Mouse (Mus musculus) C2C12 (cell line): ENCODE data around the gene Srrm1. TPM values are rescaled to one million over a fixed set of nuclear protein-coding genes. Genes with fewer than 3 reads are reported as not detected.

Source experiments
- H3K27me3 ChIP-seq: one replicate; pipeline ENCODE4 v1.6.1; 2011; ENCODE audit not compliant: control insufficient read depth, insufficient read depth, insufficient read length
- H3K36me3 ChIP-seq: one replicate; pipeline ENCODE4 v1.6.1; 2011; ENCODE audit not compliant: control insufficient read depth, insufficient read depth
- H3K4me3 ChIP-seq: one replicate; pipeline ENCODE4 v1.5.1; 2011; ENCODE audit warnings: mild to moderate bottlenecking, control low read depth; ENCODE audit not compliant: poor library complexity, insufficient read depth, severe bottlenecking
- H3K79me2 ChIP-seq: one replicate; pipeline ENCODE4 v1.6.1; 2011; ENCODE audit not compliant: control insufficient read depth, insufficient read depth
- H3K79me3 ChIP-seq: one replicate; pipeline ENCODE4 v1.6.1; 2011; ENCODE audit warnings: low read depth, control low read depth
- H3ac ChIP-seq: one replicate; pipeline ENCODE3; 2011; ENCODE audit warnings: low read depth; ENCODE audit not compliant: control insufficient read depth, insufficient read length
- CEBPB ChIP-seq: IDR thresholded peaks from one replicate; pipeline ENCODE4 v1.6.1; 2011; ENCODE audit warnings: low read depth, mild to moderate bottlenecking, control low read depth, moderate library complexity
- CTCF ChIP-seq: IDR thresholded peaks from one replicate; pipeline ENCODE4 v1.5.1; 2011; ENCODE audit not compliant: control insufficient read depth, insufficient read depth, insufficient read length
- FOSL1 ChIP-seq: IDR thresholded peaks from one replicate; pipeline ENCODE4 v1.8.0; 2011; ENCODE audit warnings: mild to moderate bottlenecking, low read length; ENCODE audit not compliant: poor library complexity, insufficient read depth, severe bottlenecking
- MAX ChIP-seq: IDR thresholded peaks from one replicate; pipeline ENCODE4 v1.6.1; 2011; ENCODE audit warnings: mild to moderate bottlenecking, control low read depth
- MYOD1 ChIP-seq: IDR thresholded peaks from one replicate; pipeline ENCODE4 v1.6.1; 2011; ENCODE audit warnings: low read depth; ENCODE audit not compliant: control insufficient read depth, insufficient read length
- MYOG ChIP-seq: IDR thresholded peaks from one replicate; pipeline ENCODE4 v1.6.1; 2011; ENCODE audit not compliant: control insufficient read depth, insufficient read length; ENCODE audit errors: extremely low read depth
- USF1 ChIP-seq: IDR thresholded peaks from one replicate; pipeline ENCODE4 v1.6.1; 2011; ENCODE audit warnings: low read depth, mild to moderate bottlenecking, control low read depth, moderate library complexity
- polyA plus RNA-seq: library from polyadenylated mRNA; unstranded; fragments of >200 nt; fragmentation: generic; extraction: Trizol; gene quantifications from one replicate; pipeline ENCODE4 v1.2.1, GENCODE M21; 2012; ENCODE audit warnings: missing spikeins

Gene Srrm1
- polyA plus RNA-seq, 1 experiment, result 62.6 TPM

DNA sequence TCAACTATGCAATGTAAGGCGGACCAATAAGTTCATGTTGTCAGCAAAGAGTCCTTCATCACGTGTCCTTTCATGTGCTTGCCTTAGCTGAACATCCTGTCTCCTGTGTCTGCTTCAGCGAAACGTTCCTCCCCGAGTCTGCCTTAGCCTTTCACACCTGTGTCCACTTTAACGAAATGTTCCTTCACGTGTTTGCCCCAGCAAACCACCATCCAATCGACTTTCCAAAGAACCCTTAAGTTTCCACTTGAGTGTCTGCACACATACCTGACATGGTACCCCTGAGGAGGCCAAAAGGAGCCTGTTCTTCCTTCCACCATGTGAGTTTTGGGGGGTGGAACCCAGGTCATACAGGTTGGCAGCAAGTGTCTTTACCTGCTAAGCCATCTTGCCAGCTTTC, 61.9 kb downstream of the Srrm1 start:
- TF ChIP-seq MYOG, result no peak
- TF ChIP-seq CTCF, result no peak
- TF ChIP-seq CEBPB, result no peak
- no peak for TF ChIP-seq MAX
- no peak for TF ChIP-seq MYOD1
- no peak for TF ChIP-seq FOSL1
- no peak for TF ChIP-seq USF1
- Histone ChIP-seq H3ac (no peak overlapping the region), H3K36me3 (no peaks in the 10 kb centered on the region), H3K79me3 (no peaks in the 10 kb centered on the region), H3K79me2 (no peaks in the 10 kb centered on the region), H3K4me3 (no peak overlapping the region), H3K27me3 (no peaks in the 10 kb centered on the region)

DNA sequence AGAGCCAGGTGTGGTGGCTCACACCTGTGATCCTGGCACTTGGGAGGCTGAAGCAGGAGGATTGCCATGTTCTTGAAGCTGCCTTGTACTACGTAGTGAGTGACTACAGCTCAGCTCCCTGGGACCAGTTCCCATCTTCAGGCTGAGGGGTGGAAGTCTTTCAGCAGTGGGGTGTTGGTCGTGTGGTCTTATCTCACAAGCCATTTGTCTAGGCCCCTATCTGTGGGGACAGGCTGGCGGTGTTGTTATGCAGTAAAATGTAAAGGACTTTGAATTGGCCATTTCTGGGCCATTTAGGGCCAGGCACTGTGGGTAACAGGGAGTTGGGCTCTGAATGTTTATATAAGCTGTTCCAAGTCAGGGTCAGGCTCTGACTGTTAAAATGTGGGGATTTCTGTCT, 65.1 kb downstream of the Srrm1 start:
- no peak overlapping the region for H3ac ChIP-seq
- no peaks in the 10 kb centered on the region for H3K79me3 ChIP-seq
- no peaks in the 10 kb centered on the region for H3K36me3 ChIP-seq
- no peaks in the 10 kb centered on the region for H3K27me3 ChIP-seq
- no peak overlapping the region for H3K4me3 ChIP-seq
- no peaks in the 10 kb centered on the region for H3K79me2 ChIP-seq
- TF ChIP-seq FOSL1, result no peak
- TF ChIP-seq CTCF, result no peak
- no peak for TF ChIP-seq MYOG
- no peak for TF ChIP-seq MAX
- TF ChIP-seq USF1, result no peak
- TF ChIP-seq MYOD1, result no peak
- TF ChIP-seq CEBPB, result no peak

DNA sequence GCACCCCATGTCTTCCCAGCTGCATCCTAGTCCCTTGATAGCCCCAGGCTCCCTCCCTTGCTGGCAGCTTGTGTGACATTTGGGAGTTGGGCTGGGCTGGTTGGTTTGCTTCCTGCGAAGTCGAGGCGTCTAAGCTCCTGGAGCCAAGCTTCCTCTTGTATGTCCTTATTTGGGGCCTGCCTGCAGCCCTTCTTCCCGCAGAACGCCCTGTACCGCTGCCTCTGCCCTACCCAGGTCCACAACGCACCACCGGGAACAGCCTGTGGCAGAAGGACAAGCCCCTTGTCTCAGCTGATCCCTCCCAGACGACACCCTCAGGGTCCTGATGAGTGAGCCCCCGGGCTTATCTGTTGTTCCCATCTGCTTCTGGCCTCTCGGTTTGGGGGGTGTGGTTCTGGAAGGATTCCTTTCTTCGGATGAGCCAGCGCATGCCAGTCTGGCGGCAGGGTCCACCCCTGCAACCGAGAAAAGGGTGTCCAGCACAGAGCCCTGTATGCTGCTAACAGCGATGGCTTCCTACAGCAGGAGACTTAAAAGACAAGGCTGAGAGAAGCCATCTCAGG, 66.2 kb downstream of the Srrm1 start:
- Histone ChIP-seq H3K79me2 (no peaks in the 10 kb centered on the region), H3ac (peak overlapping the region; percentile 54), H3K36me3 (no peaks in the 10 kb centered on the region), H3K27me3 (no peaks in the 10 kb centered on the region), H3K79me3 (no peaks in the 10 kb centered on the region), H3K4me3 (no peak overlapping the region)
- TF ChIP-seq CTCF (no peak), CEBPB (no peak), USF1 (no peak), FOSL1 (no peak), MYOG (no peak), MAX (no peak), MYOD1 (no peak)

DNA sequence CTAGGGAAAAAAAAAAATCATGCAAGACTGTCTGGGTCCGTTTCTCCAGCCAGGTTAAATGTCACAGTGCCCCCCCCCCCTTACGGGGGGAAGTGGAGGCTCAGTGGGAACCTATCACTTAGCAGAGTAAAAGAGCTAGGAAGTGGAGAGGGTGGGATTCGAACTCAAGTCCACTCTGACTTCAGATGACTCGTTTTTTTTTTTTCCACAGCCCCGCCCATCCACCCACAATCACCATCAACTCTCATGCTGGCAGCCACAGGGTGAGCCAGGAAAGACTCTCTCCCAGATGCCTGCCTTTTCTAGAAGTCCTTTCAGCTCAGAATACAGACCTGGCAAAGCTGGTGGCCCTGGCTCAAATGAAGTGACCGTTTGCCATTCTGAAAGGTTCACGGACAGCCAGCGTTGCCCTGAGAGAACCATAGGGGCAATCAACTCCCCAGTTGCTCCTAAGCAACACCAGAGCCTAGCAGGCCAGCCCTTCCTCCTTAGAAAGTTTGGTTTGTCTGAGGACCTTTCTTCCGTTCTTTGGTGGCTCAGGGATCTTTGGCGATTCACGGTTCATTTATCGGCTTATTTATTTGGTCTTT, 67.0 kb downstream of the Srrm1 start:
- no peaks in the 10 kb centered on the region for H3K27me3 ChIP-seq
- H3K79me2 ChIP-seq, result no peaks in the 10 kb centered on the region
- H3K79me3 ChIP-seq, result no peaks in the 10 kb centered on the region
- no peak overlapping the region for H3ac ChIP-seq
- no peak for TF ChIP-seq CTCF
- no peak for TF ChIP-seq CEBPB
- TF ChIP-seq MYOG, result no peak
- TF ChIP-seq USF1, result no peak
- no peak for TF ChIP-seq MYOD1
- TF ChIP-seq MAX, result no peak
- no peak for TF ChIP-seq FOSL1
- no peak overlapping the region for H3K4me3 ChIP-seq
- no peaks in the 10 kb centered on the region for H3K36me3 ChIP-seq

DNA sequence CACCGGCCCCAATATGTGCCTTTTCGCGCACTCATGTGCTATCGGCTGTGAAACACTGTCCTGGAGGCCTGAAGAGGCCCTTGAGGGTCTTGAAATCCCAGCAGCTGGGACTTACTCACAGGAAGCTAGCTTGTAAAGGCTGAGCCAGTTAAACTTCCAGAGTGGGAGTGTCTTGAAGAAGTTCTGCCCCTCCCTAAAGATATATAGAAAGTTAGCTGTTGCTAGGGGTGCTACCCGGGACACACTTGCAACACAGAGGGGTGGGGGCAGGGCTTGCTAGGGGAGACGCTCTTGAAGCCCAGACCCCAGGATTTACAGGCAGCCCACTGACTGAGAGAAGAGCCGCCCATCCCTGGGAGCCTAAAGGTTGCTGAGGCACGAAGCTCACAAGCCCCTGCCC, 67.7 kb downstream of the Srrm1 start:
- TF ChIP-seq CTCF, result no peak
- TF ChIP-seq MYOD1, result no peak
- no peak for TF ChIP-seq MYOG
- no peaks in the 10 kb centered on the region for H3K27me3 ChIP-seq
- no peaks in the 10 kb centered on the region for H3K79me2 ChIP-seq
- no peak overlapping the region for H3K4me3 ChIP-seq
- no peak overlapping the region for H3ac ChIP-seq
- no peaks in the 10 kb centered on the region for H3K36me3 ChIP-seq
- no peaks in the 10 kb centered on the region for H3K79me3 ChIP-seq

DNA sequence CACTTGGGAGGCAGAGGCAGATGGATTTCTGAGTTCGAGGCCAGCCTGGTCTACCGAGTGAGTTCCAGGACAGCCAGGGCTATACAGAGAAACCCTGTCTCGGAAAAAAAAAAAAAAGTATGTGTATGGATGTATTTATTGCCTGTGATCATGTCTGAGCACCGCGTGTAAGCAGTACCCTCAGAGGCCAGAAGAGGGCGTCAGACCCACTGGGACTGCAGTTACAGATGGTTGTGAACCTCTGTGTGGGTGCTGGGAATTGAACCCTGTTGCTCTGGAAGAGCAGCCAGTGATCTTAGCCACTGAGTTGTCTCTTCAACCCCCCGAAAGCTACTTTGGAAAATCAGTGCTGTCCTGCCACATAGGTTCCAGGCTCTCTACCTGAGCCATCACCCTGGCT, 69.2 kb downstream of the Srrm1 start:
- H3K4me3 ChIP-seq, result no peak overlapping the region
- no peaks in the 10 kb centered on the region for H3K79me3 ChIP-seq
- no peak overlapping the region for H3ac ChIP-seq
- no peaks in the 10 kb centered on the region for H3K79me2 ChIP-seq
- H3K27me3 ChIP-seq, result no peaks in the 10 kb centered on the region
- TF ChIP-seq CEBPB (no peak), MYOD1 (no peak), MYOG (no peak), FOSL1 (no peak), USF1 (no peak), CTCF (no peak), MAX (no peak)
- H3K36me3 ChIP-seq, result no peaks in the 10 kb centered on the region
